Mouse (Mus musculus) neural tube, embryonic 12.5 days (tissue): ENCODE results near the gene Cope. TPM values are rescaled to one million over a fixed set of nuclear protein-coding genes. Genes with fewer than 3 reads are reported as not detected.
A peak's percentile ranks its signal among the peaks of the same experiment; 100 is the strongest.

Experiments used
- ATAC-seq: fragments of 200-750 bp; cut with Nextera tagmentation; 2 replicates; pipeline ENCODE4 v1.8.0; 2017; ENCODE audit warnings: low read depth, mild to moderate bottlenecking, moderate TSS enrichment, moderate library complexity; ENCODE audit not compliant: low FRiP score
- H3K27ac ChIP-seq: fragments of 300-500 bp; sonication (generic); 2 replicates; pipeline ENCODE4 v1.5.1; 2016
- H3K27me3 ChIP-seq: fragments of 300-500 bp; sonication (generic); replicated peaks from 2 replicates; pipeline ENCODE4 v1.6.1; 2016; ENCODE audit warnings: mild to moderate bottlenecking
- H3K36me3 ChIP-seq: fragments of 300-500 bp; sonication (generic); 2 replicates; pipeline ENCODE4 v1.6.1; 2016; ENCODE audit warnings: mild to moderate bottlenecking
- H3K4me1 ChIP-seq: fragments of 300-500 bp; sonication (generic); 2 replicates; pipeline ENCODE4 v1.6.1; 2016
- H3K4me2 ChIP-seq: fragments of 300-500 bp; sonication (generic); replicated peaks from 2 replicates; pipeline ENCODE4 v1.6.1; 2016; ENCODE audit warnings: mild to moderate bottlenecking
- H3K4me3 ChIP-seq: fragments of 300-500 bp; sonication (generic); 2 replicates; pipeline ENCODE4 v1.5.1; 2016
- H3K9ac ChIP-seq: fragments of 300-500 bp; sonication (generic); 2 replicates; pipeline ENCODE4 v1.6.1; 2016; ENCODE audit warnings: mild to moderate bottlenecking
- H3K9me3 ChIP-seq: fragments of 300-500 bp; sonication (generic); 2 replicates; pipeline ENCODE4 v1.6.1; 2016; ENCODE audit warnings: mild to moderate bottlenecking
- WGBS: fragments of 180-500 bp; shearing (Covaris S2); methylation state at CpG from one replicate; pipeline ENCODE4 v1.1.7; 2016; 5-methylcytosine and 5-hydroxymethylcytosine counted together
- polyA plus RNA-seq: library from polyadenylated mRNA; unstranded; fragments of >200 nt; fragmentation: Nextera tagmentation; extraction: Ambion mirVana; gene quantifications from 2 replicates; pipeline ENCODE4 v1.2.1, GENCODE M21; 2016

The Cope gene
- polyA plus RNA-seq, 1 experiment from 2014 or later: 266 TPM

- 2% methylated on average over 66 of the region's 66 CpGs for WGBS
- H3K36me3 ChIP-seq: peaks cover 36% of the 10 kb centered on the region
- peak within 1 kb of the TSS; percentile 45 for H3K4me3 ChIP-seq
- peaks cover 33% of the 10 kb centered on the region for H3K4me1 ChIP-seq
- H3K9me3 ChIP-seq: no peaks in the 10 kb centered on the region
- no peaks in the 10 kb centered on the region for H3K27me3 ChIP-seq
- H3K9ac ChIP-seq: peak within 1 kb of the TSS; percentile 72
- peak within 1 kb of the TSS; percentile 74 for H3K27ac ChIP-seq
- peak within 1 kb of the TSS; percentile 68 for H3K4me2 ChIP-seq
- ATAC-seq: peak; percentile 44
Measured at GRCm38 (mm10) chr8:70315624-70316510, 13.5 kb downstream of the Cope start, which contains the start of gene Cers1. TSS of gene Cers1 (plus strand) at chr8:70315775.

GRCm38 (mm10) chr8:70316511-70317504, 14.5 kb downstream of the Cope start:
- no peaks in the 10 kb centered on the region for H3K27me3 ChIP-seq
- H3K4me3 ChIP-seq: peak overlapping the region; percentile 45
- WGBS: 10% methylated on average over 15 of the region's 15 CpGs
- H3K9me3 ChIP-seq: no peaks in the 10 kb centered on the region
- peak; percentile 87 for ATAC-seq
- H3K4me1 ChIP-seq: peaks cover 33% of the 10 kb centered on the region
- peak overlapping the region; percentile 68 for H3K4me2 ChIP-seq
- H3K9ac ChIP-seq: peak overlapping the region; percentile 72
- peaks cover 26% of the 10 kb centered on the region for H3K36me3 ChIP-seq
- H3K27ac ChIP-seq: peak overlapping the region; percentile 74

- no peak for ATAC-seq
- H3K36me3 ChIP-seq: peaks cover 17% of the 10 kb centered on the region
- H3K27me3 ChIP-seq: no peaks in the 10 kb centered on the region
- no peak overlapping the region for H3K4me3 ChIP-seq
- H3K9me3 ChIP-seq: no peaks in the 10 kb centered on the region
- H3K9ac ChIP-seq: no peak overlapping the region
- H3K4me2 ChIP-seq: peak overlapping the region; percentile 68
- H3K27ac ChIP-seq: no peak overlapping the region
- H3K4me1 ChIP-seq: peaks cover 33% of the 10 kb centered on the region
- WGBS: 81% methylated on average over 5 of the region's 5 CpGs
Measured at GRCm38 (mm10) chr8:70317872-70318271, 15.6 kb downstream of the Cope start.

GRCm38 (mm10) chr8:70323716-70324115, 21.4 kb downstream of the Cope start:
- Histone ChIP-seq H3K36me3 (peaks cover 35% of the 10 kb centered on the region; the same call in 1 of the 2 replicates), H3K27me3 (no peaks in the 10 kb centered on the region), H3K9me3 (no peaks in the 10 kb centered on the region), H3K27ac (no peak overlapping the region), H3K4me3 (no peak overlapping the region), H3K4me2 (no peak overlapping the region), H3K9ac (no peak overlapping the region), H3K4me1 (no peaks in the 10 kb centered on the region)
- ATAC-seq: no peak
- WGBS: 95% methylated on average over 3 of the region's 3 CpGs

- Histone ChIP-seq H3K9me3 (no peaks in the 10 kb centered on the region), H3K27ac (no peak overlapping the region), H3K36me3 (peaks cover 45% of the 10 kb centered on the region), H3K4me2 (no peak overlapping the region), H3K4me3 (no peak overlapping the region), H3K4me1 (peaks cover 26% of the 10 kb centered on the region), H3K27me3 (peaks cover 19% of the 10 kb centered on the region), H3K9ac (no peak overlapping the region)
- no peak for ATAC-seq
- WGBS: 95% methylated on average over 6 of the region's 6 CpGs
Measured at GRCm38 (mm10) chr8:70327512-70327911, 25.2 kb downstream of the Cope start.

GRCm38 (mm10) chr8:70329124-70329834, 27.0 kb downstream of the Cope start, which contains the start of gene Gdf1:
TSS of gene Gdf1 (plus strand) at chr8:70329817.
- H3K27me3 ChIP-seq: peaks cover 19% of the 10 kb centered on the region
- H3K4me2 ChIP-seq: peak within 1 kb of the TSS; percentile 53

GRCm38 (mm10) chr8:70329835-70330740, 27.8 kb downstream of the Cope start:
- peaks cover 54% of the 10 kb centered on the region for H3K36me3 ChIP-seq

More at GRCm38 (mm10) chr8:70329124-70329834, 27.0 kb downstream of the Cope start, which contains the start of gene Gdf1:
- no peak for ATAC-seq
- H3K9ac ChIP-seq: peak within 1 kb of the TSS; percentile 44
- no peaks in the 10 kb centered on the region for H3K9me3 ChIP-seq
- peak within 1 kb of the TSS; percentile 8; the same call in 1 of the 2 replicates for H3K4me3 ChIP-seq
- WGBS: 25% methylated on average over 14 of the region's 14 CpGs
- 0 out of 2 replicates have a peak within 1 kb of the TSS, but pooled peaks have one; percentile 32 for H3K27ac ChIP-seq
- H3K36me3 ChIP-seq: peaks cover 50% of the 10 kb centered on the region
- H3K4me1 ChIP-seq: peaks cover 26% of the 10 kb centered on the region

GRCm38 (mm10) chr8:70330741-70331364, 28.5 kb downstream of the Cope start:
- H3K9me3 ChIP-seq: no peaks in the 10 kb centered on the region
- H3K36me3 ChIP-seq: peaks cover 60% of the 10 kb centered on the region
- no peak overlapping the region for H3K4me3 ChIP-seq
- ATAC-seq: peak; percentile 83
- peaks cover 26% of the 10 kb centered on the region for H3K4me1 ChIP-seq
- H3K27me3 ChIP-seq: peaks cover 19% of the 10 kb centered on the region
- peak overlapping the region; percentile 44 for H3K9ac ChIP-seq
- WGBS: 28% methylated on average over 53 of the region's 53 CpGs
- peak overlapping the region; percentile 53 for H3K4me2 ChIP-seq
- H3K27ac ChIP-seq: 0 out of 2 replicates have a peak overlapping the region, but pooled peaks have one; percentile 32

More at GRCm38 (mm10) chr8:70329835-70330740, 27.8 kb downstream of the Cope start:
- Histone ChIP-seq H3K4me3 (peak overlapping the region; percentile 8; the same call in 1 of the 2 replicates), H3K4me2 (peak overlapping the region; percentile 53), H3K4me1 (peaks cover 26% of the 10 kb centered on the region), H3K27me3 (peaks cover 19% of the 10 kb centered on the region), H3K27ac (0 out of 2 replicates have a peak overlapping the region, but pooled peaks have one; percentile 32), H3K9me3 (no peaks in the 10 kb centered on the region), H3K9ac (peak overlapping the region; percentile 44)
- ATAC-seq: peak; percentile 22
- 4% methylated on average over 45 of the region's 45 CpGs for WGBS

- H3K27ac ChIP-seq: no peak overlapping the region
- 67% methylated on average over 19 of the region's 19 CpGs for WGBS
- H3K4me1 ChIP-seq: peaks cover 26% of the 10 kb centered on the region
- no peaks in the 10 kb centered on the region for H3K9me3 ChIP-seq
- peak overlapping the region; percentile 53; the same call in 1 of the 2 replicates for H3K4me2 ChIP-seq
- H3K9ac ChIP-seq: no peak overlapping the region
- no peak for ATAC-seq
- H3K36me3 ChIP-seq: peaks cover 67% of the 10 kb centered on the region
- no peak overlapping the region for H3K4me3 ChIP-seq
- peaks cover 19% of the 10 kb centered on the region for H3K27me3 ChIP-seq
Measured at GRCm38 (mm10) chr8:70331526-70331925, 29.2 kb downstream of the Cope start.
